Mouse (Mus musculus): Measurements from ENCODE around the gene Ppp1r35. TPM values are rescaled to one million over a fixed set of nuclear protein-coding genes. Genes with fewer than 3 reads are reported as not detected.
A peak's percentile ranks its signal among the peaks of the same experiment; 100 is the strongest.
"Not testable (repeated sequence)": the region's sequence is repeated elsewhere in the genome, so short reads cannot be mapped to it uniquely, and the experiment has no call there.

The Ppp1r35 gene
- 20.4 and 21.9 TPM in 2 replicates for total RNA-seq (2021)
- long read RNA-seq, experiment 1, transcript Ppp1r35-201 (4 exons, 956 nt), result major isoform, 22 of 44 reads
- long read RNA-seq, experiment 1, partial matches to known transcripts, result 13 of 44 reads
- long read RNA-seq, experiment 1, other reads (novel, unspliced or antisense), result 8 of 44 reads
- long read RNA-seq, experiment 2, transcript Ppp1r35-201 (4 exons, 956 nt), result major isoform, 14 of 26 reads
- long read RNA-seq, experiment 2, partial matches to known transcripts, result 6 of 26 reads
- long read RNA-seq, experiment 2, other reads (novel, unspliced or antisense), result 6 of 26 reads

DNA sequence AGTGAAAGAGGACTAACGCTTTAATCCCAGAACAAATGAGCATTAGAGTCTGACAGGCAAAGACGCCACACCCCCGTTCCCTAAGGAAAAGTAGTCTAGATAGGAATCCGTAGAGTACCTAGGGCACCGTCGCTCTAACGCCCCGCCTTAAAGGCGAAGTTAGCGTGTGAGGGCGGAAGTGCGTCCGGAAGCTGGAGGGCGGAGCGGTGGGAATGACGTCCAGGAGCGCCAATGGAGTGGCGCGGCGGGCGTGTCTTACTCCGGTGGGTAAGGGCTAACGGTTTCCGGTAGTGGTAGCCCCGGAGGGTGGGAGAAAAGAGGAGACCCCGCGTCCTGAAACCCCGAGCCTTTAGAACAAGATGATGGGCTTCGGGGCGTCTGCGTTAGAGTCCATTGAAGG lies at the start of gene Ppp1r35:
Gene Ppp1r35 (plus strand): TSS at position 215 of the 400 bp plus-strand sequence.
- peak; percentile 97 for DNase-seq

DNA sequence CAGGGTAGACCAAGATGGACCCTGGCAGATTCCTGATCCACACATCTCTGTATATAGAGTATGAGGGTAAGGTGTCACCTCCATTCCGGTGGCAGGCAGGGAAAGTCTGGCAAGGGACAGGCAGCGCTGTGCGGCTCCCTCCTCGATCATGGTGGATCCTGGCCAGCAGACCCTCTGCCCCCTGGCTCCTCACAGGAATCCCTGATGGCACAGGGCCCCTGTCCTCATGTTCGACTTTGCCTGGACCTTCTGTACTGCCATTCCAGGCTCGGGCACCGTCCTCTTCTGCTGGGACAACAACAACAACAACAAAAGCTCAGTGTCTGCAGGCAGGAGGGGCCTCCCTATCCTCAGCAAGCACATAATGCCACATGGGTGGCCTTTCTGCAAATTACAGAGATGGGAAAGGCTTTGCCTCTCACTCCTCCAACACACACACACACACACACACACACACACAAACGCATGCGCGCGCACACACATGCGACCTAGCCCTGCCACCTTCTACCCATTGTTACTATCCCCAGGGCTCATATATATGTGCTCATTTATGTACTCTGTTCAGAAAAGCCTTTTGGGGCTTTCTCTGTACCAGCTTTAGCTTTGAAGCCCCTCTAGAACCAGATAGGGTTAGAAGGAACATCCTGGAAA lies 44.9 kb upstream of the Ppp1r35 start:
- no peak for DNase-seq

DNA sequence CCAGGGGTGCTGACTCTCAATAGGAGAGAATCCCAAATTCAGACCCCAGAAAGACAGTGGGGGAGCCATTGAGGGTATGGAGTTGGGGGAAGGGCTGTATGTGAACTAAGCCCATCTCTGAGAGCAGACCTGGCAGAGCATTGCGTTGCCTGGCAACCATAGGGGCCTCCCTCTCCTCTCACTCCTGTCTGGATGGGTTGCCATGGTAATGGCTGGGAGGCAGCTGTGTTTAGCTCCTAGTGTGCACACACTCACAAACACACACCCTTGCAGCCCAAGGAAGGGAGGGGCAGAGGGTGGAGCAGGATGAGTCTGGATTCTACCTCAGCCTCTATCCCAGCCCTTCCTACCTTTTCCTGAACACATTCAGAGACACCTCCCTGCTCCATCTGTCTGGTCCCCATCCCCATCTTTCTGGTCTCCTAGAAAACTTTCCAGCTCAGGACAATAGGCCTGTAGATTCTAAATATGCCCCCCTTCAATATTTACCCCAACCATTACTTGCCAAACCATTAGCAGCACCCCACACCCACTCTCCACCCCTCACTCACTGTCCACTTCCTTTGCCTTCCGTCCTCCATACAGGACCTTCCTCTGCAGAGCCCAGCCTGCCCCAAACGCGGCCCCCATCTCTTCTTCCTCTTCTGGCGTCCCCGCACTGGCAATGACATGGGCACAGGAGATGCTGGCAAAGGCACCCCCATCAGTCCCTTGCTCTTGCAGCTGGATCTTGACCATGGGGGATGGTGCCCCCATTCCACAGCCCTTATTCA lies 44.2 kb upstream of the Ppp1r35 start:
- DNase-seq, result peak; percentile 38

DNA sequence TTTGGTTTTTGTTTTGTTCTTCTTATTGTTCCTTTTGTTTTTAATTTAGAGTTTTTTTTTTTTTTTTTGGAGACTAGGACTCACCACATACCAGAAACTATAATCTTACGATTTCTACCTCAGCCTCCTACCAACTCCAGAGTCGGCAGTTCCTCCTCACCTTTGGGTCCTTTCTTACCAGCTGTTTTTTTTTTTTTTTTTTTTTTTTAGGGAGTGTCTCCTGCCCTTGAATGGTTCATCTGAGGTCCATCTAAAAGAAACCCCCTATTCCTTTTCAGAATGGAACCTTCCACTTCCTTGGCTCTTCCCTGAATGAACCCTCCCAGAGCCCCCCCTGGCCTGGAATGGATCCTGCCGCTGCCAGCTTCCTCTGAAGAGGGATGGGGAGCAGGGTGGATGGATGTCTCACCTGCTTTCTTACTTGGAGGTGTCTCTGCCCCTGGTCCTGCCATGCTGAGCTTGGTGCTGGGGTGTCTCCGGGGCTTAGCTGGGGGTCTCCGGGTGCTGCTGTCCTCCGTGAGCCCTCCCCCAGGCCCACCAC lies 41.2 kb upstream of the Ppp1r35 start:
- DNase-seq, result peak; percentile 23

DNA sequence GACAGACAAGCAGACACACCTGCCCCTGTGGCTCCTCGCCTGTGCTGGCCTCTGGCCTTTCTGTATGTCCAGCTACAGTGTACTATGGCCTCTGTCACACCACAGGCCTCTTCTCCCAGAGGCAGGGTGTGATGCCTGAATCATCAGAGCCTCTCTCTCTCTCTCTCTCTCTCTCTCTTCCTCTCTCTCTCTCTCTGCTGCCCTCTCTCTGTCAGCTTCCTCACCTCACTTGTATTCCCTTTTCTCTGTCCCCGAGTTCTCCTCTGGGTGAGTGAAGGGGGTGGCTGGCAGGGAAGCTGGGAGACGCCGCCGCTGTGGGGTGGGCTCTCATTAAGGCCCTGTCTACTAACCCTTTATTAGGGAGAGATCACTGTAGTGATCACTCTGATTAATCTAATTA lies 40.1 kb upstream of the Ppp1r35 start:
- DNase-seq, result peak; percentile 25

DNA sequence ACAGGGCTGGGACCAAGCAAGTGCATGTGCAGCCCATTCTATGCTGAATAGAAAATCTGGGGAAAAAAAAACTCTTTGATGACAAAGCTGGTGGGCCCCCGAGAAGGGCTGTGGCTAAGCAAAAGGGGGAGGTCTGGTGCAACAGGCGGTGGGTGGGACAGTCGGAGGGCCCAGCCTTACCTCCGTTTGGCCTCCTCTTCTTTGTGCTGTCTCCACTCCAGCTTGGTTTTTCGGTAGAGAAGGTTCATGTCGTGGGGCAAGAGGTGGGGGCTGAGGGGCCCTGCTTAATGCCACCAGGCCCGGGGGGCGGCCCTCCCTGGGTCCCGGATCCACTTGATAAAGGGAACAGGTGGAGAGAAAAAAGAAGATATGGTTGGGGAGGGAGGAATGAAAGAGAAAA lies 39.2 kb upstream of the Ppp1r35 start:
- peak; percentile 4 for DNase-seq

DNA sequence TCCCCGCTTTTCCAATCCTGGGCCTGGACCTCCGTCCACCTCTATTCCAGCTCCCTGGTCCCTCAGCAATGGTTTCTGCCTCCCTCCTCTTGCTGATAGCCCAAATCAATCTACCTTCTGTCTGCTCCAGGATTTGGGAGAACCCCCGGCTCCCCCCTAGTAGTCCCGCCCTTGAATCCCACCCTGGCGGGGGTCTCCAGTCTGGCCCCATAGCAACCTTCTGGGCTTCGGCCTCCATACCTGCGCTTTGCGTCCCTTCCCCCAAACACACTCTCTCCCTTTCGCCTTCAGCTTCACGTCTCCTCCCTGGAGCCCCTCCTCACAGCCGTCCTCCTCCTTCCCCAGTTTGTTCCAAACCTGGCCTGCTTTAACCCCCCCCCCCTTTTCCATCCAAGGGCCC lies 38.1 kb upstream of the Ppp1r35 start:
- no peak for DNase-seq

DNA sequence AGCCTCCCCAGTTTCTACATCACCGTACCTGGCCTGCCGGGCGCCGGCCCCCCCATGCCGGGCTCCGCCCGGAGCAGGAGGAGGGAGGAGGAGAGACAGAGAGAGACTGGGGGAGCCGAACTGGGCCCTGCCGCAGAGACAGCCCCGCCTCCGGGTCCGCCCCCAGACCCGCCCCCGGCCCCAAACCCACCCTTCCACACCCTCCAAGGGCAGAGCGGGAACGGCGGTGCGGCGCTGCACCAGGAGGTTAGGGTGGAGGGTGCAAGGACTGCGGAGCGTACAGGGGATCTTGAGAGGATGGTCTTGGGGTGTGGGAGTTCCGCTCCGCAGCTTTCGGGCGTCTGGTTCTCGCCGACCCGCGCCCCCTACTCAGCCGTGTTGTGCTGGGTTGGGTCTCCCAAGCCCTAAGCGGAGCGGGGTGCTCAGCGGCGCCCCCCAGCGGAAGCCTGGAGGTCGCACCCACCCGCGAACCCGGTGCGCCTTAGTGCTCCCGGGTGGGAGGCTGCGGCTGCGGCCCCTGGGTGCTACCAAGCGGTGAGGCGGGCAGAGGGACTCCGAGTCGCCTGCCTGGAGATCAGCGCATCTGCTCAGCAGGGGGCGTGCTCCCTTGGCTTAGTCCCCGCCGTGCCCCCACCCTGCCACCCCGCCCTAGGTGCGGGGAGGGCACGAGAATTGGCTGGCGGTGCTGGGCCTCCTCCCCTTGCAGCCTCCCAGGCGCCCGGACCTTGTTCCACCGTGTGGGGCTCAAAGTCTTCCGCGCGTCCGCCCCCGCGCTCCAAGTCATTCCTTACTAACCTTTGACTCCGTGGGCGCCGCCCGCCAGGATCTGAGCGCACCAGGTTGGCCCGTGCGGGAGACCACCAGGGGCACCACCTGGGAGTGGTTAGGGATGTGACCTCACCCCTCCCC lies 37.4 kb upstream of the Ppp1r35 start, which contains the start of gene Nyap1:
Gene Nyap1 (minus strand): TSS at position 585 of the 909 bp plus-strand sequence.
- peak; percentile 89 for DNase-seq

DNA sequence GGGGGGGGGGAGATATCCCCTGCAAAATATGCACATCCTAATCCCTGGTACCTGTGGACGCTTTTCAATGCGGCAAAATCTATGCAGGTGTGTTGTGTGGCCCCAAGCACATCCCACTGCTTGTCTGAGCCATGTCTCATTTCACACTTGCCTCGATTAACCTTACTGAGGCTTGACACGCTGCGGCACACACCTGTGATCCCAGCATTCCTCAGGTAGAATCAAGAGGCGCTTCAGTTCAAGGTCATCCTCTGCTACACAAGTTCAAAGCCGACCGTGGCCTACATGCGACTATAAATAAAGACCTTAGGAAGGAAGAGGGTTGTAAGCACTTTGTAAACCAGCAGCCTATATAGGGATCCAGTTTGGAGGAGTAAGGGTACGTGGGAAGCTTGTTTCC lies 36.6 kb upstream of the Ppp1r35 start:
- no peak for DNase-seq

DNA sequence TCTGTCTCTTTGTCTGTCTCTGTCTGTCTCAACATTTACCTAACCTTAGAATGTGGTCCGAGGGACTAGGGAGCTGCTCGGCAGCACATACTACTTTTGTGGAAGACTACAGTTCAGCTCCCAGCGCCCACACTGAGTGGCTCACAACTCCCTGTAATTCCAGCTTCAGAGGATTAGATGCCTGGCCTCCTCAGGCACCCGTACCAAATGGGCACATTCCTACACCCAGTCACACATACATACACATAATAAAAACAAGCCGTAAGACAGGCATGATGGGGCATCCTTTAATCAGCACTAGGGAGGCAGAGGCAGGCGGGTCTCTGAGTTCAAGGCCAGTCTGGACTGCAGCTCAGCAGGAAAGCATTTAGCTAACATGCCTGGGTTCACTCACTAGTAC lies 35.8 kb upstream of the Ppp1r35 start:
- no peak for DNase-seq

DNA sequence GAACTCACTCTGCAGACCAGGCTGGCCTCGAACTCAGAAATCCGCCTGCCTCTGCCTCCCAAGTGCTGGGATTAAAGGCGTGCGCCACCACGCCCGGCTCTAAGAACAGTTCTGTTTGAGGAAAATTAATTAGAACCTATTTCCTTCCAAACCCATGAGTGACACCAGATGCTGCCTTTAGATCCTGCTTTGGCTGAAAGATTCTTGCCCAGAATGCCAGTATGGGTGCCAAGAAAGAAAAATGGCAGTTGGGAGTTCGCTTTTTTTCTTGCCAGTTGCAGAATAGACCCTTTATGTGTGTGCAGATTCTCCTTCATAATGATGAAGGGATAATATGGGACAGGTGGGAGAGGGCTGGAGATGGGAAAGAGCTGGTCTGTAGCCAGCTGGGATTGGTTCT lies 34.5 kb upstream of the Ppp1r35 start:
- no peak for DNase-seq

DNA sequence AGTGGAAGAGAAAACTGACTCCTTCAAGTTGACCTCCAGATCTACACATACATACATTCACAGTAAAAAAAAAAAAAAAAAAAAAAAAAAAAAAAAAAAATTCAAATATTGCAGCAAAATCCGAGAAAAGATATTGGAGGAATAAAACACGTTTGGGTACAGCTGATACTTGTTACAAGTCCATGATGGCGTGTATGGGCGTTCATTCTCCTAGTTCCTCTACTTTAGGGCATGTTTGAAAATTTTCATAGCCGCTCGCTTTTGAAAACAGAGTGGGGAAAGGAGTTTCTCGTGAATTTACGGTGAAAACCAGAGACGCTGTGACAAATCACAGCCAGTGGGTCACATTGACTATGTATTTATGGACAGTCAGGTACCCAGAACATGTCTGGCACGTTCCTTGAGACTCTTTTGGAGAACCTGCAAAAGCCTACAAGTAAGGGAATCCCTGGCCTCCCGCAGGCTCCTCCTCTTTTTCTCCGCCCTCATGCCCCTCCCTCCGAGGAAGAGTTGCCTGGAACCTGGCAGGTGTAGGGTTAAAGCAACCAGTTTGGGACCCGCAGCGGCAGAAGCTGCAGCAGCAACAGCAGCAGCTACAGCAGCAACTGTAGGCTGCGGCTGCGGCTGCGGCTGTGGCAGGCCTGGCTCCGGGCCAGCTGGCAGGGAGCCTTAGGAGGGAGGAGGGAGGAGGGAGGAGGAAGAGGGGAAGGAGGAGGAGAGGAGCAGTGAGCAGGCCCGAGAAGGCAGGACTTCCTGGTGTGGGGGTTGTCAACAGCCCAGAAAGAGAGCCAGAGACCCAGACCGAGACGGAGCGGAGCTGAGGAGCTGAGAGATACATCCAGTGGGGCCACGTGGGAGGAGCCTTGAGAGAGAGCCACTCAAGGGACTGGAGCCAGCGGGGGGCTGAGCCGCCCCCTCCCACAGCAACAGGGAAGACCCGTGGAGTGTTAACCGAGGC lies 33.2 kb upstream of the Ppp1r35 start, which contains the start of gene Tsc22d4:
Gene Tsc22d4 (plus strand): TSS at position 517 of the 958 bp plus-strand sequence.
- peak; percentile 95 for DNase-seq

DNA sequence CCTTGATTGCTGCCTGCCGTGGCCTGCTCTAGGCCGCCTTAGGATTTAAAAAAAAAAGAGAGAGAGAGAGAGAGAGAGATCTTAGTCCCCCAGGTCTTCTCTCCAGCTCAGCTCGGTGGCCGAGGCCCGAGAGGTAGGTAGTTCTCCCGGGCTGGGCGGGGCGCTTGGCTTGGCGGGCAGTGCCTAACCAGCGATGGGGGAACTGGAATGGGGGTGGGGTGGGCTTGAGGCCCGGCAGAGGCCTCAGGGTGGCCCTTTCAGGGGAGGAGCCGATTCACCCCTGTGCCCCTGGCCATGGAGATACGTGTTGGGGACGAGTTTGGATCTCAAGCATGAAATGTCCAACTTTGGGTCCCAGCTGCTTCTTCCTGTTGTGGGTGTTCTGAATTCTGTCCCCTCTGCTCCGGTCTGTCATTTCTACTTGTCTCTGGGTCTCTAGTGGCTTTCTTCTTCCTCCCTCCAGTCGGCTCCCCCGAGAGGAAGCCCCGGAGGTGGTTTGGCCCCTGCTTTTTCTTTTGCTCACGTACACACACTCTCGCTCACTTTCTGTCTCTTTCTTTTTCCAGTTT lies 32.3 kb upstream of the Ppp1r35 start:
- DNase-seq, result peak; percentile 90

DNA sequence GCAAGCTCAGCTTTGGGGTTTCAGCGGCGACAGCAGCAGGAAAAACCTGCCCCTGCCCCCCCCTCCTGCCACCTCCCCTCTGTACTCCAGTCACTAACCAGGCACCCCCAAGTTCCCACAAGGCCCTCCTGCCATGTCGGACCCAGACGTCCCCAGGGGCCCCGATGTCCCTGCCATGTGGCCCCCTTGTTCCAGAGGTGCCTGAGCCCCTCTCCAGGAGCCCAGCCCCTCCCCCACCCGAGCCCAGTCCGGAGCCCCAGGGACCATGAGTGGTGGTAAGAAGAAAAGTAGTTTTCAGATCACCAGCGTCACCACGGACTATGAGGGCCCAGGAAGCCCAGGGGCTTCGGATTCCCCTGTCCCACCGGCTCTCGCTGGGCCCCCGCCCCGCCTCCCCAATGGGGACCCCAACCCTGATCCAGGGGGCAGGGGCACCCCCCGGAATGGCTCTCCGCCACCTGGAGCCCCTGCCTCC lies 31.8 kb upstream of the Ppp1r35 start:
- DNase-seq, result peak; percentile 59

DNA sequence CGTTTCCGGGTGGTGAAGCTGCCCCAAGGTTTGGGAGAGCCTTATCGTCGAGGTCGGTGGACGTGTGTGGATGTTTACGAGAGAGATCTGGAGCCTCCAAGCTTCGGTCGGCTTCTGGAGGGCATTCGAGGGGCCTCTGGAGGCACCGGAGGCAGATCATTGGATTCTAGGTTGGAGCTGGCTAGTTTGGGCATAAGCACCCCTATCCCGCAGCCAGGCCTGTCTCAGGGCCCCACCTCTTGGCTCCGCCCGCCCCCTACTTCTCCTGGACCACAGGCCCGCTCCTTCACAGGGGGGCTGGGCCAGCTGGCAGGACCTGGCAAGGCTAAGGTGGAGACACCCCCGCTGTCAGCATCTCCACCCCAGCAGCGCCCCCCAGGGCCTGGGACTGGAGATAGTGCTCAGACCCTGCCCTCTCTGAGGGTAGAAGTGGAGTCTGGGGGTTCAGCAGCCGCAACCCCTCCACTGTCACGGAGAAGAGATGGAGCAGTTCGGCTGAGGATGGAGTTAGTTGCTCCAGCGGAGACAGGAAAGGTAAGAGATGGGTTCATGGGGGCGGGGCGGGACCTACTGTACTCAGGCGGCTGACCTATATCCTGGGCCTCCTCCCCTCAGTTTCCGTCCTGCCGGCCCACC lies 31.2 kb upstream of the Ppp1r35 start:
- DNase-seq, result peak; percentile 68

DNA sequence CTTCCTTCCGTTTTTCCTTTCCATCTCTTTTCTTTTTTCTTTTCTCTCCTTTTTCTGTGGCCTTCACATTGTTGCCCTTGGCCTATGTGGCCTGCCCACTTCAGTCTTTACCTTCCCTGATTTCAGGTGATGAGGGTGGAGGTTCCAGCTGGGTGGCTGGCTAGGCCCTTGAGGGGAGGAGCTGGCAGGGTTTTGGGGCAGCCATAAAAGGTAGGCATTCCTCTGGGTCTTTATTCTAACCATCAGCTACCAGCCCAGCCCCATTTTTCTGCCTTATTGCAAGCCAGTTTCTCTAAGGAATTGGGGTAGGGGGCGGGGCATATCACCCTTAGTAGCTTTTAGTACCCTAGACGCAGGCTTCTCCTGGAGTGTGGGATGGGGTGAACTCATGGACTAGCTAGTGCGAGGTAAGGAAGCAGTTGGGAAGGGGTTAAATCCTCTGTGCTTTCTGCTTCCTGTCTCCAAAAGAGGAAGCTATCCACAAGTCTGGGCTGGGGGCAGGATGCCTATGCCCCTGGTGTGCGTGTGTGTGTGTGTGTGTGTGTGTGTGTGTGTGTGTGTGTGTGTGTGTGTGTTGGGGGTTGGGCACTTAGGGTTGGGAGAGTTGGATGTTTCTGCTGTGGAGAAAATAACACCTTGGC lies 30.4 kb upstream of the Ppp1r35 start:
- DNase-seq, result peak; percentile 52

DNA sequence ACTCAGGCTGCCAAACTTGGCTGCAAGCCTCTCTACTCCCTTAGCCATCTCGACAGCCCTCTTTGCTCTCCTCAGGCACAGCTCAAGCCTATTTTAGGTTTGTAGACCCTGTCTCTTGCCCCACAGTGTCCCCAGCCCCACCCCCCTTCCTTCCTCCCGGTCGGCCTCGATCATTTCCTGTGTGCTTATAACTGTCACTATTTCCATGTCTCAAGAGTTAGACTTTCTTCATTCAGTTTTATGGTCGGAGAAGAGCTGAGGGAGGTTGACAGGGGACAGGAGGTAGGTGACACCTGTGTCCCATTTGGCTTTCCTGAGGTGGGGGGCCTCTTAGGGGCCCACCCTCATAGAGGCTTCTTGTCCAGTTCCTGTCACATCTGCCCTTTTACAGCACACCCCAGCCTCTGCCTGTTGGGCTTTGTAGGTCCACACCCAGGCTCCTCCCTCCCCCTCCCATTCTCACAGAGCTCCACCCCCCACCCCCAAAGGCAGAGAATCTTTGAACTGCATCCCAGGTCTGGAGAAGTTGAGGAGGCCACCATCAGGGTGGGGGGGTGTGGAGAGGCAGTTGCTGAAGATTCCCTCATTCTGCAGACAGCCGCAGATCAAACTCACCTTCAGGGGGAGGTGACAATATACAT lies 29.3 kb upstream of the Ppp1r35 start:
- peak; percentile 33 for DNase-seq

DNA sequence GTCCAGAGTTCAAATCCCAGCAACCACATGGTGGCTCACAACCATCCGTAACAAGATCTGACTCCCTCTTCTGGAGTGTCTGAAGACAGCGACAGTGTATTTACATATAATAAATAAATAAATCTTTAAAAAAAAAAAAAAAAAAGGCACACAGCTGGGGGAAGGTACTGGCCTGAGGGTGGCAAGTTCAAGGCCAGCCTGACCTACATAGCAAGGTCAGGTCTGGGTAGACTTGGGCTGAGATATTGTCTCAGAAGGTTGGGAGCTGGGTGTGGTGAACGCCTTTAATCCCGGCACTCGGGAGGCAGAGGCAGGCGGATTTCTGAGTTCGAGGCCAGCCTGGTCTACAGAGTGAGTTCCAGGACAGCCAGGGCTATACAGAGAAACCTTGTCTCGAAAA lies 28.4 kb upstream of the Ppp1r35 start:
- DNase-seq, result not testable (repeated sequence)
